Mouse (Mus musculus) left cerebral cortex, postnatal 25 days (tissue): ENCODE data around the gene Tmem117. TPM values are rescaled to one million over a fixed set of nuclear protein-coding genes. Genes with fewer than 3 reads are reported as not detected.

Experiments
- DNase-seq, 2 experiments: peaks; one replicate each; pipeline ENCODE4 v3.0.0; 2022; ENCODE audit warnings: low spot score in 2 of 2, mixed read lengths in 1 of 2
- intact Hi-C: fragments of 180-260 bp; cut with DNase I; formaldehyde crosslinking; loops from one replicate; pipeline ENCODE4 v1.15.1; 2025
- total RNA-seq, 2 experiments: library from RNA; stranded (reverse); gene quantifications; 2 replicates each; pipeline ENCODE4 v1.2.3; 2021

Tmem117 gene
- total RNA-seq, 2 experiments from 2014 or later = 8.2 to 8.8 TPM

- peak in 1 of 2 experiments; percentile 8 for DNase-seq
- intact Hi-C loops = loop anchor here (5.0 kb wide), 1 partner anchor 61 kb away; no protein-coding TSS in a partner anchor
These were observed 209.6 kb downstream of the Tmem117 start for GRCm38 (mm10) chr15:94838646-94839045.

- intact Hi-C loops = loop anchor here (10.0 kb wide), 2 partner anchors 337 to 697 kb away; no protein-coding TSS in a partner anchor
- peak in 1 of 2 experiments; percentile 65 for DNase-seq
These were observed 218.5 kb downstream of the Tmem117 start for GRCm38 (mm10) chr15:94847501-94847900.

- intact Hi-C loops = loop anchor here (5.0 to 10.0 kb wide), 3 partner anchors 98 to 613 kb away; no protein-coding TSS in a partner anchor
- peak; percentile 33 to 57 for DNase-seq
These were observed 230.6 kb downstream of the Tmem117 start for GRCm38 (mm10) chr15:94859641-94860040.

- DNase-seq = peak in 1 of 2 experiments; percentile 78
- intact Hi-C loops = loop anchor here (5.0 to 10.0 kb wide), 3 partner anchors 96 to 611 kb away; no protein-coding TSS in a partner anchor
These were observed 232.1 kb downstream of the Tmem117 start for GRCm38 (mm10) chr15:94861173-94861572.

DNA sequence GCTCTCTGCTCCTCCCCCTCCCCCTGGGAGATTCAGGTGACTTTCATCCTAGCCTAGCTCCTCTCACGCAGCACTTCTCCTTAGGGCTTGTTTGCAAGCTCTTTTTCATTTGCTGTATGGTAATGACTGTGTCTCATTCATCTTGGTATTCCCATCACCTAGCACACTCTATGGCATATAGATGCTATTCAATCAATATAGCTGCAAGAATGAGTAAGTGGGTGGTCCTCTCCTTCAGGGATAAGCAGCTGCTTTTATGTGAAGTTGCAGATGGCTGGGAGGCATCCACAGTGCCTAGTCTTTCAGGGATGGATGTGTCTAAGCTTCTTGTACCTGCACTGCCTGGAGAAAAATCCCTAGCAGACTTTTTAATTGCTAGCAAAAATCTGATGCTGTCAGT is 235.1 kb downstream of the Tmem117 start:
- peak in 1 of 2 experiments; percentile 58 for DNase-seq
- intact Hi-C loops = loop anchor here (5.0 to 10.0 kb wide), 3 partner anchors 93 to 608 kb away; no protein-coding TSS in a partner anchor

- intact Hi-C loops = loop anchor here (10.0 kb wide), 1 partner anchor 206 kb away; no protein-coding TSS in a partner anchor
- no peak for DNase-seq
These were observed 239.3 kb downstream of the Tmem117 start for GRCm38 (mm10) chr15:94868372-94868771.

GRCm38 (mm10) chr15:94885026-94885425 is 256.0 kb downstream of the Tmem117 start:
- peak in 1 of 2 experiments; percentile 60 for DNase-seq
- intact Hi-C loops = no loop called here

DNA sequence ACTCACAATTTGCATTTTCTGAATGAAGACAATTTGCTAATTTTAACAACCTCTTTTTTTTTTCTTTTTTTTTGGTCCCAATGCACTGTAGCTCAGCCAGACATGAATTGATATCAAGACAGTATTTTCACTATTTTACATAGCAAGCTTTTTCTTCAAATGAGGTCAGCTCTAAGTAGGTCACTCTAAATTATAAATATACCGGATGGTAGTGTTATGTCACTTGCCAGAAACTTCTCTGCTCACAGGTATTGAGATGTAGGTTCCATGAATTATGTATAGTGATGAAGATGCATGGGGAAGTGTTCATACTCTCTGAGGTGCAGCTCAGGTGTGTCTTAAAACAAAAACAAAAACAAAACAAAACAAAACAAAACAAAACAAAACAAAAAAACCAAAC is 264.2 kb downstream of the Tmem117 start:
- intact Hi-C loops = no loop called here
- no peak for DNase-seq

DNA sequence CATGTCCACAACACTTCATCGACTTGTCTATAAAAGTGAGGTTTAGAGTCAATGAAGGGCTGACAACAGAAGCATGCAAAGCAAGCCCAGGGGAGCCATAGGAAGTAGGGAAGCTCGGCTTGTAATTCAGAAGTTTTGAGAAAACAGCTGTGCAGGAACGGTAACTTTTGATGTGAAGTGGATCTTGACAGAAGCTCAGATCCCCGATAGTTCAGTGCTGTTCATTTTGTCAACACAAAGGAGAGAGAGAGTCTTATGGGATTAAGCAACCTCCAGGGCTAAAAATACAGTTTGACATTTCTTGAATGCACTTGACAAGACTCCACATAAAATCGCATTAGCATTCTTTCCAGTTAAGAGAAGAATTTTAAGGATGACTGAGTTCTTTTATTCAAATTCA is 265.1 kb downstream of the Tmem117 start:
- intact Hi-C loops = no loop called here
- DNase-seq = no peak

GRCm38 (mm10) chr15:94895681-94896080 is 266.6 kb downstream of the Tmem117 start:
- intact Hi-C loops = no loop called here

DNA sequence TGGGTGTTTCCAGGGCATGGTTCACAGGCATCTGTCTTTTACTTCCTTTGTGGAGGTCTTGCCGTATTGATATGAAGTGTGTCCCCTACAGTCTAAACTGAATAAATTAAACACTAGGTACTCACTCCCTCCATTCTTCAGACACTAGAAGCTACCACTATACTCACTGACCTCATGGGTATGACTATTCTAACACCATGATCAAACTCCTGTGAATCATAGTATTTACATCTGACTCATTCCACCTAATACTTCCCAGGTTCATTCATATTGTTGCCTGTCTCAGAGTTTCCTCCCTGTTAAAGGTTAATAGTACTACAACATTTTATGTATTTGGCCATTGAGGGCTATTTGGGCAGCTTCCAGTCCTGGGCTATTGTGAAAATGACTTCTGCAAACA is 274.2 kb downstream of the Tmem117 start:
- intact Hi-C loops = no loop called here
- DNase-seq = no peak

More at GRCm38 (mm10) chr15:94895681-94896080, 266.6 kb downstream of the Tmem117 start:
- DNase-seq = no peak

DNA sequence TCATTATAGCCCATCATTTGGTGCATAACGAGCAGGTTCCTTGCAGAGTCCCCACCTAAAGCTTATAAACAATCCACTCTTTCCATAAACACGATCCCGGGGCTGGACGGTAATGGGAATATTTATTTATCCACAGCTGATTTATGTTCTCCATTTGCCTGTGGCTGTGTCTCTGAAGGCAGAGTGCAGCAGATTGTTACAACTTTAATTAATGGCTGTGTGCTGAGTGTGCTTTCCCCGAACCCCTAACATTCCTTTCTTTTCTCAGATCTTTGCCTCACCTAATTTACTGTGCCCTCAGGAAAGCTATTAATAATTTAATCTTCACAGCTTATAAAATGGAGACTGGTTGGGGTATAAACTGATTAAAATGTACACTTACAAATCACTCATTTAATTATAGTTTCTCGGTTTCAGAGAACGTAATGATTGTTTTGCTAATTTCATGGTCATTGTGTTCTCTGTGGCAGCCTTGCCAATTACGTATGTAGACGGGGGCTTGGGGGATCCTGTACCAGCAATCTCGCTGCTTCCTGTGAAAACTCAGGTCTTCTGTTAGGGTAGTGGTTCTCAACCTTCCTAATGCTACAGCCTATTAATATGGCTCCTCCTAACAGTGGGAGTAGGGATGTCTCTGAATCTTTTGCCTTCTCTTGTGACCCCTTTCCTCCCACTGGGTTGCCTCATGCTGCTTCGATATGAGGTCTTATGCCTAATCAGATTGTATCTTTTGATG is 275.8 kb downstream of the Tmem117 start:
- intact Hi-C loops = no loop called here
- no peak for DNase-seq

DNA sequence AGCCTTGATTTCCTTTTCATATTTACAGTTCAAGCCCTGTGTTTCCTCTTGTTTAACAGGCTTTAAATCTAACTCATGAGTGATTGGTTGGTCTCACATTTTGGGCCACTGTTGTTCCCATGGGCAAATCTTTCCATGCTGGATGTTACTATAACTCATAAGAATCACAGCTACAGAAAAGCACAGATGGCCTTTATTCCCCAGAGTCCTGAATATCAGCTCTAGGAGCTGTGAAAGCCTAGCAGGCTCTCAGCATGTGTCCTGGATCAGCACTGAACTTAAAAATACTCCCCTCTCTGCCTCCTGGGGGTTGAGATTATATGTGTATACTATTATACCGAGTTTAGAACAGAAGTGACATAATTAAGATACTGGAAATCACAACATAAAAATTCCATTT is 292.6 kb downstream of the Tmem117 start:
- intact Hi-C loops = no loop called here
- DNase-seq = no peak

DNA sequence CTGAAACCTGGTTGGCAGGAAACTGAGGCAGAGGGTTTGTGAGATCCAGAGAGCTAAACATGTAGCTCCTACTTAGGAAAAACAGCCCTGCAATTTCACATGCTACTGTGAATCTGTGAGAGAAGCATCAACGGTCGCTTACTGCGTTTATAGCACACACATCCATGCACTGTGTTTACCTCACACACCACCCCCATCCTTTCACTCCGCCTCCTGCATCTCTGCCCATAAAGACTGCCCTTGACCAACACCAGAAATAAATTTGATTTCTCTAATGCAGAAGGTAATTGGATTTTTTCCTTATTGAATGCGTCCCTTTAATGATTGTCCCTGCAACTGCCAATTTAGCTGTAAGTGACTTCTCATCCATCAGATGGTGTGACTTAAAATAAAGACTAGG is 299.0 kb downstream of the Tmem117 start:
- DNase-seq = no peak
- intact Hi-C loops = no loop called here

DNA sequence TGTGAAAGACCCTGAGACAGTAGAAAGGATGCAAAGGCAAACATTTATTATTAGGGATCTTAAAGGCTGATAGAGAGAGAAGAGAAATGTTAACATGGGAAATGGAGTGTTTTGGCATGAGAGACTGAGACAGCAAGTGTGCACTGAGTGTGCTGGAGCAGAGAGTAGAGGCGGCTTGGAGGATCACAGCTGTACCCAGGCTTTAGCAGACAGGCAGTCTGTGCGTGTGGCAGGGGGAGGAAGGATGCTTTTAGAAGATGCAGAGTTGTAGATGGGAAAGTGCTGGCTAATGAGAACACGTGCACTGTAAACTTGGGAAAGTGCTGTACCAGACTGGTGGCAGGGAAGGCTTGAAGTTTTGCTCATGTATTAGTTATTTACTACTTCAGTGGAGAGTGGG is 301.7 kb downstream of the Tmem117 start:
- intact Hi-C loops = no loop called here
- DNase-seq = peak; percentile 14 to 37

DNA sequence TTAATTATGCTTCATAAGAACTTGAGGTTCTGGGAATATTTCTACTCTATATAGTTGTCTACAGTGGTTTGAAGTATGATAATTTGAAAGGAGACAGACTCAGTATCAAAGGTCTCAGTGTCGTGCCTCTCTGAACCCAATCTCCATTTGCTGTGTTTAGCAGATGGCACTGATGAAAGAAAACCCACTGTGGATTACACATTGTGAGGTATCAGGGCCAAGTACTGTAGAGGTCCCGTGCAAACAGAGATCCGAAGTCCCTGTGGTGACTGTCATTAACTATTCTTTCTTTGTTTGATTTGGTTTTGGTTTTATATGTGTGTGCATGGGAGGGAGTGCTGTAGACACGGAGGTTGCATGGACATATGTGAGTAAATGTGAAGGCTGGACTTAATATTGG is 304.0 kb downstream of the Tmem117 start:
- DNase-seq = no peak
- intact Hi-C loops = no loop called here

DNA sequence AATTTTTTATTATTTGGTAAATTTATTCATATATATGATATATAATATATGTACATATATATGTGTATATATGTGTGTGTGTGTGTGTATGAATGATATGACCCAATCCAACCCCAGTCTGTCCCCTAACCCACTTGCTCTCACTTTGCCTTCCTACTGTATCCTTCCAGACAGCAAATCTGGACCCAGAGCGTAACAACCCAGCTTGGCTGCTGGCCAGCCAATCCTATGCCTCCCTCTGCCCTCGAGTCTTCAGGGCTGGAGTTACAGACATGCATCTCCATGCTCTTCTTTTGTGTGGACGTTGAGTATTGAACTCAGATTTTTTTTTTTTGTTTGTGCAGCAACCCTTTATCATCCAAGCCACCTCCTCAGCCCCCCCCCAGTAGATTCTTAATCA is 304.4 kb downstream of the Tmem117 start:
- intact Hi-C loops = no loop called here
- DNase-seq = no peak

- intact Hi-C loops = no loop called here
- DNase-seq = no peak
These were observed 312.9 kb downstream of the Tmem117 start for GRCm38 (mm10) chr15:94941954-94942353.

DNA sequence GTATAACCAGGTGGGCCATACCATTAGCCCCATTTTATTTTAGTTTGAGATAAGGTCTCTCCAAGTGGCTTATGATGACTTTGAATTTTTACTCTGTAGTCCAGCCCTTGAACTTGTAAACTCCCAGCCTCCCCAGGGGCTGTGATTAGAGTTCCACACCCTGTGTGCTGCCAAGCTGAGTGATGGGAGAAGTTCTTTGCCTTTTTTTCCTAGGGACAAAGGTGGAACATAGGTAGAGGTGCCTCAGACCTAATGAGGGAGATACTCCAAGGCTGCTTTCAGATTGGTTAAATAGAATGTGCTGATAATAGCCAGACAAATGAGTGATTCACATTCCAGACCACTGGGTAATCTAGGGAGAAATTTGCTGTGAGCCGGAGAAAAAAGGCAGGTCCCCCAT is 313.4 kb downstream of the Tmem117 start:
- DNase-seq = no peak
- intact Hi-C loops = no loop called here

DNA sequence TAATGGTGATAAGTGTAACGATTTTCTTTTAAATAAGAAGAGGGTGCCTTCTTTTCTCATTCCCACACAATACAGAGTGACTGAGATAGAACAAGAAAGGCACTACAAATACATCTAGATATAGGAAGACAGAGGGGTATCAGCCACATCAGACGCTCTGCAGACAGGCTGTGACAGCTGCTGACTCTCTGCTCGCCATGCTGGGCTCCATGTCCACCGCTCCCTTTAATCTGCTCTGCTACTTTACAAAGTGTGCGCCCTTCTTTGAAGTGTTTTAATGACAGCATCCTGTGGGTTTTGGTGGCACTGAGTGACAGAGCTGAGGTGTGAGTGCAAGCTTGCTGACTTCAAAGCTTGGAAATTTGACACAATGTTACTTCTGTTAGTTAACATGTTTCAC is 314.9 kb downstream of the Tmem117 start:
- DNase-seq = no peak
- intact Hi-C loops = no loop called here

- intact Hi-C loops = no loop called here
- no peak for DNase-seq
These were observed 322.5 kb downstream of the Tmem117 start for GRCm38 (mm10) chr15:94951382-94952048.
